Mouse (Mus musculus) C2C12 (cell line): ENCODE results near the gene Slc35b2.

Experiments used
- CTCF ChIP-seq: IDR thresholded peaks from one replicate; pipeline ENCODE4 v1.5.1; 2011; ENCODE audit not compliant: control insufficient read depth, insufficient read depth, insufficient read length
- FOSL1 ChIP-seq: IDR thresholded peaks from one replicate; pipeline ENCODE4 v1.8.0; 2011; ENCODE audit warnings: mild to moderate bottlenecking, low read length; ENCODE audit not compliant: poor library complexity, insufficient read depth, severe bottlenecking
- MYOD1 ChIP-seq: IDR thresholded peaks from one replicate; pipeline ENCODE4 v1.6.1; 2011; ENCODE audit warnings: low read depth; ENCODE audit not compliant: control insufficient read depth, insufficient read length
- MYOG ChIP-seq: IDR thresholded peaks from one replicate; pipeline ENCODE4 v1.6.1; 2011; ENCODE audit not compliant: control insufficient read depth, insufficient read length; ENCODE audit errors: extremely low read depth
- USF1 ChIP-seq: IDR thresholded peaks from one replicate; pipeline ENCODE4 v1.6.1; 2011; ENCODE audit warnings: low read depth, mild to moderate bottlenecking, control low read depth, moderate library complexity

DNA sequence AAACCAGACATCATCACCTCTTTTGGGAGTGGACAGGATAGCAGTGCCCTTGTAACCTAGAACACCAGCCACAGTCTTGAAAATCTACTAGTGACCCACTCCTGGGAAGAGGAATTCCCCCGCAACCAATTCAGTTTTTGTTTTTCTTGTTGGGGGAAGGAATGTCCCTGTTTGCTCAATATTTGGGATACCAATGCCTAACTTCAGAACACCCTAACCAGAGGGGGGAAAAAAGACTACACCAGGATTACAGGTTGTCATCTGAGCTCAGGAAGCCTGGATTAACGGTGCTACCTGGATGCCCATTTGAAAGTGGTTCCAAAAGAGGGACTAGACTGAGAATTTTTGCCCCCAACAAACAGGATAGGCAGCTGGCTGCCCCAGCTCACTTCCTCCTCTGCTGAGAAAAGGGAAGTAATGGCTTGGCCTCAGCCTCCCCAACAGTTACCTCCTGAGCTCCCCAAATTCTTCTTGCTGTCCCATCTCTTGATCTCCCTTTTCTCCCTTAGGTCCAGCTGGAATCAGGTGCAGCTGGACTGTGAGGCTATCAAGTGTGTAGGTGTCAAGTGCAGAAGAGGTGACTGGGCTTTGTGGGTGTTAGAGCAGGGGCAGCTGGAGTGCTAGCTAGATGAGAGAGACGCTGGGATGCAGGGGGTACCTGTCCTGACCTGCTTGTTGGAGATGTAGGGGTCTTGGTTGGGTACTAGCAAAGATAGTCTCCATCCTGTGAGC lies 7.0 kb upstream of the Slc35b2 start:
- TF ChIP-seq CTCF (no peak), USF1 (no peak), MYOG (no peak), FOSL1 (no peak), MYOD1 (no peak)
